Mouse (Mus musculus): ENCODE results near the gene Omg.

Gene Omg

GRCm38 (mm10) chr11:79503845-79504244 lies at the start of gene Omg:
Gene Omg (minus strand): TSS chr11:79504084.
- no peak for DNase-seq (ENCODE audit: low spot score)

- DNase-seq (ENCODE audit: low spot score), result no peak
These were observed 48.7 kb upstream of the Omg start for GRCm38 (mm10) chr11:79552622-79553021.

GRCm38 (mm10) chr11:79536293-79536692 lies 32.4 kb upstream of the Omg start:
- no peak for DNase-seq (ENCODE audit: low spot score)

- no peak for DNase-seq (ENCODE audit: low spot score)
These were observed 31.7 kb upstream of the Omg start for GRCm38 (mm10) chr11:79535554-79535953.

GRCm38 (mm10) chr11:79533950-79534690 lies 30.2 kb upstream of the Omg start:
- no peak for DNase-seq (ENCODE audit: low spot score)

- no peak for DNase-seq (ENCODE audit: low spot score)
These were observed 29.4 kb upstream of the Omg start for GRCm38 (mm10) chr11:79533311-79533710.

GRCm38 (mm10) chr11:79531485-79531884 lies 27.6 kb upstream of the Omg start:
- no peak for DNase-seq (ENCODE audit: low spot score)

- no peak for DNase-seq (ENCODE audit: low spot score)
These were observed 26.9 kb upstream of the Omg start for GRCm38 (mm10) chr11:79530774-79531173.

- no peak for DNase-seq (ENCODE audit: low spot score)
These were observed 26.5 kb upstream of the Omg start, which contains the start of the genes Evi2 and Evi2a for GRCm38 (mm10) chr11:79530333-79530761. Gene Evi2 (minus strand): TSS chr11:79530589. Gene Evi2a (minus strand): TSS chr11:79530609.

- no peak for DNase-seq (ENCODE audit: low spot score)
These were observed 25.9 kb upstream of the Omg start for GRCm38 (mm10) chr11:79529736-79530135.

GRCm38 (mm10) chr11:79529226-79529625 lies 25.3 kb upstream of the Omg start:
- DNase-seq (ENCODE audit: low spot score), result no peak

- no peak for DNase-seq (ENCODE audit: low spot score)
These were observed 24.7 kb upstream of the Omg start for GRCm38 (mm10) chr11:79528601-79529000.

- no peak for DNase-seq (ENCODE audit: low spot score)
These were observed 24.0 kb upstream of the Omg start for GRCm38 (mm10) chr11:79527739-79528384.

- no peak for DNase-seq (ENCODE audit: low spot score)
These were observed 23.3 kb upstream of the Omg start for GRCm38 (mm10) chr11:79527015-79527738.

- DNase-seq (ENCODE audit: low spot score), result no peak
These were observed 22.7 kb upstream of the Omg start for GRCm38 (mm10) chr11:79526549-79526948.

- DNase-seq (ENCODE audit: low spot score), result no peak
These were observed 20.4 kb upstream of the Omg start for GRCm38 (mm10) chr11:79524310-79524575.

- no peak for DNase-seq (ENCODE audit: low spot score)
These were observed 19.9 kb upstream of the Omg start, which contains the start of gene Evi2b for GRCm38 (mm10) chr11:79523560-79524309. Gene Evi2b (minus strand): TSS chr11:79523762.

- DNase-seq (ENCODE audit: low spot score), result no peak
These were observed 19.1 kb upstream of the Omg start for GRCm38 (mm10) chr11:79522944-79523343.

- DNase-seq (ENCODE audit: low spot score), result no peak
These were observed 18.0 kb upstream of the Omg start for GRCm38 (mm10) chr11:79521930-79522329.

GRCm38 (mm10) chr11:79520772-79521171 lies 16.9 kb upstream of the Omg start:
- DNase-seq (ENCODE audit: low spot score), result no peak

- DNase-seq (ENCODE audit: low spot score), result no peak
These were observed 16.0 kb upstream of the Omg start for GRCm38 (mm10) chr11:79519878-79520291.

GRCm38 (mm10) chr11:79519299-79519698 lies 15.4 kb upstream of the Omg start:
- no peak for DNase-seq (ENCODE audit: low spot score)

All from ovary, postnatal 10 days (tissue).